20 mouse cellular contexts compared by ENCODE assay signal in the genomic region with DNA sequence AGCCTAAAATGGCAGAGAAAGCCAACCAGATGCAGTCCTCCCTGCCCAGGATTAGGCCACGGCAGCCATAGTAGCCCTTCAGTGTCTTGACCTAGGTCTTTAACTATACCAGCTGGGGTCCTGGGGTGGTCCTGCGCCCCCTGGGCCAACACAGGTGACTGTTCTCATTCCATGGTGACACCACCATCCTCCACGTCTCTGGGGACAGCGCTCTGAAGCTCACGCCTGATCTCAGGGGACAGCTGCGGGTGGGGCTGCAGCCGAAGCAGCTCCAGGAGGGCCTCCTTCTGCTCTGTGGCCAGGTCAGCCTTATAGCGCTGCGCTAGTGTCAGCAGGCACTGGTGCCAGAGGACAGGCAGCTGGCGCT. TPM values are rescaled to one million over a fixed set of nuclear protein-coding genes. Genes with fewer than 3 reads are reported as not detected.
DNase-seq lines count a peak whose midpoint lies in the region; ATAC-seq lines count a peak whose summit lies in the region.
"Had no signal": no experiment of that assay in that cellular context is flagged by ENCODE, and none has a peak within 500 bp of the region (broad histone marks: within the 10 kb centered on the region; RNA-seq: fewer than 3 reads in every experiment).

No protein-coding gene starts in this region.

- H3K4me3 ChIP-seq in liver, embryonic 11.5 days (ENCODE audit: low read depth, low read length): no peak overlapping the region
- H3K4me3 ChIP-seq in embryonic facial prominence, embryonic 15.5 days (replicated peaks): no peak overlapping the region
- H3K4me3 ChIP-seq: limb, embryonic 12.5 days; neural tube, embryonic 13.5 days; stomach, embryonic 15.5 days had no signal

- no peak overlapping the region for H3K9ac ChIP-seq in liver, embryonic 11.5 days (ENCODE audit: low read depth, low read length)
- no peak overlapping the region for H3K9ac ChIP-seq in embryonic facial prominence, embryonic 15.5 days
- H3K9ac ChIP-seq: forebrain, postnatal 0 days; limb, embryonic 12.5 days; neural tube, embryonic 13.5 days; stomach, embryonic 15.5 days had no signal

- WGBS in liver, embryonic 11.5 days: 94% methylated on average over 10 of the region's 10 CpGs
- WGBS in embryonic facial prominence, embryonic 15.5 days: 92% methylated on average over 10 of the region's 10 CpGs

- no peak overlapping the region for H3K4me2 ChIP-seq in liver, embryonic 11.5 days
- no peak overlapping the region for H3K4me2 ChIP-seq in embryonic facial prominence, embryonic 15.5 days (replicated peaks)
- H3K4me2 ChIP-seq: limb, embryonic 12.5 days; neural tube, embryonic 13.5 days; stomach, embryonic 15.5 days had no signal

- peaks cover 77% of the 10 kb centered on the region for H3K36me3 ChIP-seq in liver, embryonic 11.5 days (ENCODE audit: control insufficient read depth, insufficient read depth, low read length)
- peaks cover 81% of the 10 kb centered on the region for H3K36me3 ChIP-seq in embryonic facial prominence, embryonic 15.5 days

- DNase-seq in heart, adult 11 months: peak; percentile 91
- DNase-seq in heart, postnatal 10 days: no peak
- DNase-seq in liver, embryonic 11.5 days (ENCODE audit: low spot score): no peak
- no peak for DNase-seq in liver
- DNase-seq in thymus, postnatal 14 days: peak; percentile 49
- no peak for DNase-seq in adipocyte (ENCODE audit: low spot score)
- no peak for DNase-seq in gastrocnemius, postnatal 14 days
- DNase-seq: adrenal gland, postnatal 25 days; cerebellum, postnatal 10 days; embryo, embryonic 11 days; forebrain, postnatal 0 days; heart, postnatal 14 days; kidney, adult 9 months; layer of hippocampus, postnatal 36 days; lung, postnatal 10 days had no signal

- H3K27ac ChIP-seq in liver, embryonic 11.5 days (ENCODE audit: low read depth, low read length): peak overlapping the region; percentile 99; the same call in 1 of the 2 replicates
- 0 out of 2 replicates have a peak overlapping the region, but pooled peaks have one; percentile 80 for H3K27ac ChIP-seq in embryonic facial prominence, embryonic 15.5 days (replicated peaks)
- H3K27ac ChIP-seq: neural tube, embryonic 13.5 days had no signal

- no peaks in the 10 kb centered on the region for H3K27me3 ChIP-seq in liver, embryonic 11.5 days (replicated peaks; ENCODE audit: control insufficient read depth, insufficient read depth, low read length)
- no peaks in the 10 kb centered on the region for H3K27me3 ChIP-seq in embryonic facial prominence, embryonic 15.5 days
- H3K27me3 ChIP-seq: limb, embryonic 12.5 days; neural tube, embryonic 13.5 days; stomach, embryonic 15.5 days had no signal

- no peak for ATAC-seq in liver, embryonic 11.5 days (replicated peaks; ENCODE audit: low FRiP score)
- ATAC-seq in embryonic facial prominence, embryonic 15.5 days (ENCODE audit: insufficient number of reproducible peaks, low FRiP score, low TSS enrichment, low read depth): no peak
- ATAC-seq: forebrain, postnatal 0 days; hindbrain, embryonic 16.5 days had no signal

- intact Hi-C loops in heart, postnatal 10 days (cut with DNase I): no loop called here
- intact Hi-C loops in gastrocnemius, postnatal 14 days (cut with DNase I; ENCODE audit: low total_unique reads): loop anchor here (5.0 kb wide), 1 partner anchor 89 kb away; no protein-coding TSS in a partner anchor

- H3K4me1 ChIP-seq in liver, embryonic 11.5 days (replicated peaks; ENCODE audit: control insufficient read depth, insufficient read depth, low read length): peaks cover 33% of the 10 kb centered on the region
- peaks cover 28% of the 10 kb centered on the region for H3K4me1 ChIP-seq in embryonic facial prominence, embryonic 15.5 days

- H3K9me3 ChIP-seq in liver, embryonic 11.5 days (ENCODE audit: control insufficient read depth, low read length): no peaks in the 10 kb centered on the region
- no peaks in the 10 kb centered on the region for H3K9me3 ChIP-seq in embryonic facial prominence, embryonic 15.5 days (replicated peaks)
- H3K9me3 ChIP-seq: limb, embryonic 12.5 days; neural tube, embryonic 13.5 days; stomach, embryonic 15.5 days had no signal

RNA-seq across cellular contexts. Expression of gene Bysl, which starts 9.9 kb away (rescaled TPM):
- total RNA-seq in heart, postnatal 10 days (2021): 10 to 100 TPM; 17.2 to 19.0 TPM
- 43.1 and 45.9 TPM in 2 replicates for polyA plus RNA-seq in liver, embryonic 11.5 days (2014; fragmentation: Nextera tagmentation; extraction: Ambion mirVana)
- 23.9 and 24.6 TPM in 2 replicates for polyA plus RNA-seq in embryonic facial prominence, embryonic 15.5 days (2015; fragmentation: Nextera tagmentation; extraction: Ambion mirVana)
- total RNA-seq in gastrocnemius, postnatal 14 days (2021): 10 to 100 TPM; 12.3 to 14.8 TPM

RNA-seq across cellular contexts. Expression of gene Med20, which starts 10.0 kb away (rescaled TPM):
- total RNA-seq in heart, postnatal 10 days (2021): 10 to 100 TPM; 21.9 to 23.0 TPM
- 48.9 and 53.3 TPM in 2 replicates for polyA plus RNA-seq in liver, embryonic 11.5 days (2014; fragmentation: Nextera tagmentation; extraction: Ambion mirVana)
- 51.9 and 55.2 TPM in 2 replicates for polyA plus RNA-seq in embryonic facial prominence, embryonic 15.5 days (2015; fragmentation: Nextera tagmentation; extraction: Ambion mirVana)
- 10 to 100 TPM; 10.3 to 12.6 TPM for total RNA-seq in gastrocnemius, postnatal 14 days (2021)

RNA-seq across cellular contexts. Expression of gene Gm20517, which starts 10.0 kb away (rescaled TPM):
- total RNA-seq in heart, postnatal 10 days (2021): 1 to 10 TPM; 3.0 to 3.5 TPM
- polyA plus RNA-seq in liver, embryonic 11.5 days (2014; fragmentation: Nextera tagmentation; extraction: Ambion mirVana): 1.5 and 2.5 TPM in 2 replicates
- 1.6 TPM in 2 replicates for polyA plus RNA-seq in embryonic facial prominence, embryonic 15.5 days (2015; fragmentation: Nextera tagmentation; extraction: Ambion mirVana)
- total RNA-seq in gastrocnemius, postnatal 14 days (2021): 1 to 10 TPM; 1.2 to 1.9 TPM

RNA-seq across cellular contexts. Expression of gene Usp49, which starts 29.1 kb away (rescaled TPM):
- total RNA-seq in heart, postnatal 10 days (2021): 1 to 10 TPM; 5.4 to 5.5 TPM
- 4.1 and 4.8 TPM in 2 replicates for polyA plus RNA-seq in liver, embryonic 11.5 days (2014; fragmentation: Nextera tagmentation; extraction: Ambion mirVana)
- polyA plus RNA-seq in embryonic facial prominence, embryonic 15.5 days (2015; fragmentation: Nextera tagmentation; extraction: Ambion mirVana): 4.4 and 5.2 TPM in 2 replicates
- 1 to 10 TPM; 3.2 to 4.3 TPM for total RNA-seq in gastrocnemius, postnatal 14 days (2021)

Comparison
In these comparisons a context has a peak if more than half of its experiments do, and no peak if none do; other contexts are left out.
1. DNase-seq: peak in heart, adult 11 months (single experiment) and thymus, postnatal 14 days (single experiment); none in heart, postnatal 10 days (0 of 2), liver, embryonic 11.5 days (single experiment), liver (single experiment), adipocyte (single experiment) and gastrocnemius, postnatal 14 days (single experiment).